Mouse (Mus musculus) mouse trophoblast stem cell (cell line): ENCODE results near the gene Ern1.

ENCODE experiments used
- in situ Hi-C, 2 experiments: fragments of 300-500 bp; cut with MseI, MboI; formaldehyde crosslinking; loops; 2 replicates in 1 of 2; 3 replicates in 1 of 2; pipeline ENCODE4 v1.15.1; 2025

The Ern1 gene

DNA sequence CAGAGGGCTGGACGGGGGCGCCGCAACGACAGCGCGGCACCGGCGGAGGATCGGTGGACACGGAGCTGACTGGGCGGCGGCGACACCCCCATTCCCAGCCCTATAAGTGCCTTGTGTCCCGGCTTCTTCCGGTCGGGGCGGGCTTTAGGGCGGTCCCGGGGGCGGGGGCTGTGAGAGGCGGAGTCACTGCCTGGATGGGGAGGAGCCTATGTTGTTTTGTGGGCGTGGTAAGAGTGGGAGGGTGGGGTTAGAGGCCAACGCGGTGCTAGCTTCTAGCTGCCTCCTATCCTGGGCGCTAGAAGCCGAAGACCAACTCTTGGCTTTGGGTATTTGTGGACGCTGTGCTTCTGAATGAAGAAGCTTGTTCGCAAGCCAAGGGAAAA is at the start of gene Ern1:
Gene Ern1 (minus strand): TSS at position 120 of the 383 bp plus-strand sequence.
- in situ Hi-C loops, result no loop called here

GRCm38 (mm10) chr11:106536253-106536912 is 48.7 kb upstream of the Ern1 start:
- in situ Hi-C loops, result loop anchor here in 1 of 2 experiments (10.0 kb wide), 1 partner anchor 88 kb away; no protein-coding TSS in a partner anchor

GRCm38 (mm10) chr11:106535660-106536252 is 48.1 kb upstream of the Ern1 start:
- in situ Hi-C loops, result loop anchor here in 1 of 2 experiments (10.0 kb wide), 1 partner anchor 89 kb away; no protein-coding TSS in a partner anchor

DNA sequence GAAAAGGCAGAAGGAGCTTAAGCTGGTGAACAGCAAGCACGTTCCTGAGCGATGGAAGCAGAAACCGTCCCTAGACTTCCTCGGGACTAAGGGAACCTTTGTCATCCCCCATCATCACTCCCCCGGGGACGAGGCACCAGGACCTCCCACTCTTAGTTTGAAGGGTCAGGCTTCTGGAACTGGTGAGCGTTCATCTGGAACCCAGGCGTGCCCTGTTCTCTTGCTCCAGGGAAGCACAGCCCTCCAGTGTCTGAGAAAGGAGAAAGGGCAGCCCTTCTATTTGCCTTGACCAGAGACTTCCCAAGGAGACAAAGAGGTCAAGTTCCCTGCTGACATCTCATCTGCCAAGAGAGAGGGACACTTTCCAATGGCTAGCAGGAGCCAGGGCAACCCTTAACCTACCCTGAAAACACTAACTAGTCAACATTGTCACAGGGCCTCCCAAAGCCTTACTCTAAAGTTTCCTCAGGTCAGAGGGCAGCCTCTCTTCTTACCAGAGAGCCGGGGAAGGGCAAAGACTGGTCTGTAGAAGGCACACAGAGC is 44.7 kb upstream of the Ern1 start:
- in situ Hi-C loops, result loop anchor here in 1 of 2 experiments (10.0 kb wide), 1 partner anchor 92 kb away; no protein-coding TSS in a partner anchor

DNA sequence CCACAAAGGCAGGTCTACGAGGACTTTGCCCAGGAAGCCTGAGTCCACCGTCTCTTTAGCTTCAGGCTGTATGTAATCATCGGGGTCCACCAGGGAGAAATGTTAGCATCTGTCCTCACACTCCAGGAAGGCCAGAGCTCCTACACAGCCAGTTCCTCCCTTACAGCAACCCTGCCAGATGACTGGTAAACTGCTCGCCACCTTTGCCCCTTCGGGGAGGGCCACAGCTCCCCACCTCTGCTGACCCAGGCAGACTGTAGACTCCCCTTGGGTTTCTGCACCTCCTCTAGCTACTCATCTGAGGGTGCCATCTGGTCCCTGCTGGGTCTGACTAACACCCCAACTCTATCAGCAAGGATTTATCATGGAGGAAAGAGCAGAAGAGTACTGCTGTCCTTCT is 42.1 kb upstream of the Ern1 start:
- in situ Hi-C loops, result loop anchor here in 1 of 2 experiments (10.0 kb wide), 1 partner anchor 95 kb away; no protein-coding TSS in a partner anchor

GRCm38 (mm10) chr11:106529113-106529512 is 41.5 kb upstream of the Ern1 start:
- in situ Hi-C loops, result no loop called here

GRCm38 (mm10) chr11:106527926-106528325 is 40.3 kb upstream of the Ern1 start:
- in situ Hi-C loops, result no loop called here

DNA sequence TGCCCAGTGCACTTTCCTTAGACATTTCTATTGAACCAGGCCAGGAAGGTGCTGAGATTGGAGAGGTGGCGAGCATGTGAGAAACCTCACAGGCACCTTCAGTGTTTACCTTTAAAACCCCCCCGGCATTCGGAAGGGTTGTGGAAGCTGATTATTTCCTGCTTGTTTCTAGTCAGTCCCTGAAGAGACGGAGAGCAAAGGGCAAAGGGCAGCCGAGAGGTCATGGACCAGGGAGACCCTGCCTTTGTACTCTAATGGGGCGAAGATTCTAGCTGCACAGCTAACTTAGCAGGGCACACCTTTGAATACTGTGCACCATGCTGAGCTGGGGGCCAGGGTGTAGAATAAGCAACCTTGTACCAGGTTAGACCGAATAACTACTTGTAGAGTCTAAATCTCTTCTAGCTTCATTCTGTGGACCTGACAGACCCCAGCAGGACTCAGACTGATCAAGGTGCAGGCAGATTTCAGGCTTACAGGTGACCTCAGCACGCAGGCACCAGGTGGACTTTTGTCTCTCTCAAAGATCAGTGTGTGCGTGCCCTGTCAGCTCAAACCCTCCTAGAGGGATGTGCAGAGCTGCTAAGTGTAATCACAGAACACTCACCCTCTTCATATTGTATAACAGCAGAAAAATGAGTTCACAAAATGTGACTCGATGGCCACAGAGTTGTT is 39.6 kb upstream of the Ern1 start:
- in situ Hi-C loops, result no loop called here

DNA sequence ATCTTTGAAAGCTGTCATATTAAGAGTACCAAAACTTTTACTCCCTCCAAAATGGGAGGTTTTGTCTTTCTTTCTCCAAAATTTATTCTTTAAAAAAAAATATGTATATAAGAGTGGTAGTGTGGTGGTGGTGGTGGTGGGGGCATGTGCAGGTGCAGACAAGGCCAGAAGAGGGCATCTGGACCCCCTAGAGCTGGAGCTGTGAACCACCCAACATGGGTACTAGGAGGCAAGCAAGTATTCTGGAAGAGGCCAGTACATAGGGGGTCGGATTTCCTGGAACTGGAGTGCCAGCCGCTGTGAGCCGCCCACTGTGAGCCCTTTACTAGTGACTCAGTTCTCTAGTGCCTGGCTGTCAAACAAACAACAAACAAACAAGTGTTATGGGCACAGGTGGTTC is 34.9 kb upstream of the Ern1 start:
- in situ Hi-C loops, result no loop called here

- in situ Hi-C loops, result no loop called here
Observed at GRCm38 (mm10) chr11:106521612-106522011, 34.0 kb upstream of the Ern1 start.

GRCm38 (mm10) chr11:106520404-106520803 is 32.8 kb upstream of the Ern1 start:
- in situ Hi-C loops, result no loop called here

- in situ Hi-C loops, result loop anchor here (10.0 kb wide), 2 partner anchors 225 to 235 kb away; partner anchors contain the start of genes Milr1 (in 1 of the 2) and Pecam1 (in 1 of the 2)
Observed at GRCm38 (mm10) chr11:106519519-106519918, 31.9 kb upstream of the Ern1 start.

GRCm38 (mm10) chr11:106518391-106518790 is 30.7 kb upstream of the Ern1 start:
- in situ Hi-C loops, result loop anchor here (10.0 kb wide), 2 partner anchors 226 to 236 kb away; partner anchors contain the start of genes Milr1 (in 1 of the 2) and Pecam1 (in 1 of the 2)

DNA sequence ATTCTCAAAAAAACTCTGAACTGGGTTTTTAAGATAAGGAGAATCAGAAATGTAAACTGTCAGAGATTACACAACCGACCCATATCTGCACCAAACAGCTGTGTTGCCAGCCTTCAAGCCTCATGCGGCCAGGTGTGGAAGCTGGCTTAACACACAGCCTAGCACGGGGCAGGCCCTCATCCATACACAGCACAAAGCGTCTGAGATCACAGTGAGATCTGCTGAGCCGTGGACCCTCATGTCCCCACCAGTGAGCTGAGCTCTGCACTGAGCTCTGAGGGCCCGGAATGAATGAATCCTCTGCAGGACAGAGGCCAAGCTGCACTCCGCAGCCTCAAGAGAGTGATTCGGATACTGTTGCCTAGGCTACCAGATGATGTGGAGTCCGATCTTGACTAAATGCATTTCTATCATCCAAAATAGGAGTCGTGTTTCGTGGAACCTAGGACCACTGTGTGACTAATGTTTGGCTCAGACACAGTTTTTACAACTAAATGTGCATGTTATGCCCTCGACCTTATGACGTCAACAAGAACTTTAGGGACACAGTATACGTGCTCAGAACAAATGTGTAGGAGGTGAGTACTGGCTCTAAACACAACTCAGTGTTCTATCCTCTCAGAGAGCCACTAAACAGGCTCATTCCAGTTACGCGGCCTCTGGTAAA is 27.6 kb upstream of the Ern1 start:
- in situ Hi-C loops, result loop anchor here (10.0 kb wide), 2 partner anchors 230 to 240 kb away; partner anchors contain the start of genes Milr1 (in 1 of the 2) and Pecam1 (in 1 of the 2)

- in situ Hi-C loops, result loop anchor here (5.0 to 10.0 kb wide), 3 partner anchors 113 to 240 kb away; partner anchors contain the start of genes Milr1 (in 1 of the 2) and Pecam1 (in 1 of the 2)
Observed at GRCm38 (mm10) chr11:106514446-106514845, 26.8 kb upstream of the Ern1 start.

GRCm38 (mm10) chr11:106513166-106513565 is 25.5 kb upstream of the Ern1 start:
- in situ Hi-C loops, result loop anchor here (5.0 to 10.0 kb wide), 3 partner anchors 114 to 242 kb away; partner anchors contain the start of genes Milr1 (in 1 of the 2) and Pecam1 (in 1 of the 2)

DNA sequence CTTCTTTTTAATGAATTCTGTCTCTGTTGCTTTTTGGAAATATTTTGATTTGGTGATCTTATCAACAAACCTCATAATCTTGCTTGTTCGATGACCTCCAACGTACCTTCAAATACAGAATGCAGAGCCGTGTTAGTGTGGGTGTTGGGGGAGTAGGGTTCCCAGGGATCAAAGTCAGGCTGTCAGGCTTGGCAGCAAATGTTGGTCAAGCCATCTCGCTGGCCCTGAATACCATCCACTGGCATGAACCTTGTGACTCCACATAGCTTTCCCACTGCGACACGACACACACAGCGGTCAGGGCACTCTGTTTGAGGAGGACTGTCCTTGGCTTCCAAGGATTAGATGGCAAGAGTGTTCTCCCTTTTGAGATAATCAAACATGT is 24.3 kb upstream of the Ern1 start:
- in situ Hi-C loops, result loop anchor here (5.0 to 10.0 kb wide), 3 partner anchors 115 to 243 kb away; partner anchors contain the start of genes Milr1 (in 1 of the 2) and Pecam1 (in 1 of the 2)

DNA sequence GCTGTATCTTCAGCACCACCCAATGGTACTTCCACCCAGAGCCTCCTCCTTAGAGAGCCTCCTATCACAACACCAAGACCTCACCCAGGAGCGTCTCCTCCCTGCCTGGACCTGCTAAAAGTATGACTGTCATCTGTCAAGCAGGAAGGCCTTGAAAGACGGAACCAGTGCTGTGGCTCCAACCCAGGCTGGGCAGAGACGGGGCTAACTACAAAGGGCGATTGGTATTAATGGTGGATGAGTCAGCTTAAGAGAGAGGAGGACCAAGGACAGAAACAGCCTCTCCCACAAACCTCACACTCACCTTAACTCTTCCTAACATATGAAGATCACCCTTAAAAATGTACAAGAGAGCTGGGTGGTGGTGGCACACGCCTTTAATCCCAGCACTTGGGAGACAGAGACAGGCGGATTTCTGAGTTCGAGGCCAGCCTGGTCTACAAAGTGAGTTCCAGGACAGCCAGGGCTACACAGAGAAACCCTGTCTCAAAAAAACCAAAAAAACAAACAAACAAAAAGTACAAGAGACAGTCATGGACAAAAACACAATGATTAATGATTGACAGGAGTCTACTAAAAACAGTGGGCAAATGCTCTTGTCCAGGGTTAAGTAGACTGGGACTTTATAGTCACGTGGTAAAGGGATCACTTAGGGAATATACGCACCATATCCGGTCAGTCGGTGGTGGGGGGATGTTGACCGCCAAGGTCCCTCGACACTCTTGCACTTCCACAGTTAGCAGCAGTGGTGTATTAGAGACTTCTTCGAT is 23.8 kb upstream of the Ern1 start:
- in situ Hi-C loops, result loop anchor here (5.0 to 10.0 kb wide), 3 partner anchors 116 to 243 kb away; partner anchors contain the start of genes Milr1 (in 1 of the 2) and Pecam1 (in 1 of the 2)

GRCm38 (mm10) chr11:106507638-106508037 is 20.0 kb upstream of the Ern1 start:
- in situ Hi-C loops, result no loop called here

DNA sequence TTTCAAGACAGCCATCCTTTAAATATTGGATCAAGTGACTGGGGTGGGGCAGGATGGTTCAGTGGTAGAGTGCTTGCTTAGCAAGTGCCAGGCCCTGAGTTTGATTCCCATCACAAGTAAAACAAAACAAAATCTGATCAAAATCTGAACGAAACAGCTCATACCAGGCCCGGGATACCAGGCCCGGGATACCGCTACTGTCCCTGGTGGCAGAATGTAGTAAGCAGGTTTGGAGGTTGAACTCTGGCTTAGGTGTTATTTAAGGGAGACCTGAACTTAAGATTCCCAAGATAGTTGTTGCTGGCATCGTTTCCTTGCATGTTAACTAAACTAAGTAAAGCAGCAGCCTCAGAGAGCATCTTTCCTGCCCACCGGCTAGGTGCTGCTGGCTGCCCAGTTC is 18.6 kb upstream of the Ern1 start:
- in situ Hi-C loops, result no loop called here
